Mouse (Mus musculus) embryonic facial prominence, embryonic 11.5 days (tissue): ENCODE measurements around the gene Obp2a. TPM values are rescaled to one million over a fixed set of nuclear protein-coding genes. Genes with fewer than 3 reads are reported as not detected.

ENCODE experiments used
- ATAC-seq: fragments of 200-750 bp; cut with Nextera tagmentation; replicated peaks from 2 replicates; pipeline ENCODE4 v1.8.0; 2017; ENCODE audit warnings: low read depth; ENCODE audit not compliant: insufficient number of reproducible peaks, low FRiP score, low TSS enrichment
- DNase-seq: peaks from one replicate; pipeline ENCODE4 v3.0.0-alpha.2; 2015; ENCODE audit warnings: low spot score
- H3K27ac ChIP-seq: fragments of 300-500 bp; sonication (generic); replicated peaks from 2 replicates; pipeline ENCODE4 v1.5.1; 2014; ENCODE audit warnings: mild to moderate bottlenecking, low read depth, low read length, control low read depth
- H3K27me3 ChIP-seq: fragments of 300-500 bp; sonication (generic); 2 replicates; pipeline ENCODE4 v1.6.1; 2014; ENCODE audit warnings: mild to moderate bottlenecking, low read length, moderate library complexity, mixed read lengths; ENCODE audit not compliant: control insufficient read depth, insufficient read depth
- H3K36me3 ChIP-seq: fragments of 300-500 bp; sonication (generic); replicated peaks from 2 replicates; pipeline ENCODE4 v1.6.1; 2014; ENCODE audit warnings: low read depth, mild to moderate bottlenecking, low read length, moderate library complexity, mixed read lengths; ENCODE audit not compliant: control insufficient read depth, insufficient read depth
- H3K4me1 ChIP-seq: fragments of 300-500 bp; sonication (generic); 2 replicates; pipeline ENCODE4 v1.6.1; 2014; ENCODE audit warnings: low read length, mixed read lengths; ENCODE audit not compliant: control insufficient read depth, insufficient read depth
- H3K4me2 ChIP-seq: fragments of 300-500 bp; sonication (generic); 2 replicates; pipeline ENCODE4 v1.6.1; 2014; ENCODE audit warnings: low read depth, mild to moderate bottlenecking, control low read depth, low read length, moderate library complexity
- H3K4me3 ChIP-seq: fragments of 300-500 bp; sonication (generic); 2 replicates; pipeline ENCODE4 v1.5.1; 2014; ENCODE audit warnings: low read depth, low read length, control low read depth
- H3K9ac ChIP-seq: fragments of 300-500 bp; sonication (generic); replicated peaks from 2 replicates; pipeline ENCODE4 v1.6.1; 2014; ENCODE audit warnings: mild to moderate bottlenecking, control low read depth, low read length
- H3K9me3 ChIP-seq: fragments of 300-500 bp; sonication (generic); replicated peaks from 2 replicates; pipeline ENCODE4 v1.6.1; 2016; ENCODE audit warnings: mild to moderate bottlenecking, low read length, inconsistent platforms, mixed read lengths; ENCODE audit not compliant: control insufficient read depth
- WGBS: fragments of 180-500 bp; shearing (Covaris S2); extraction: QIAGEN DNeasy Blood & Tissue Kit; methylation state at CpG from one replicate; pipeline ENCODE4 v1.1.7; 2014; 5-methylcytosine and 5-hydroxymethylcytosine counted together
- polyA plus RNA-seq: library from polyadenylated mRNA; unstranded; fragments of >200 nt; fragmentation: Nextera tagmentation; extraction: Ambion mirVana; gene quantifications from 2 replicates; pipeline ENCODE4 v1.2.1, GENCODE M21; 2014

Gene Obp2a
- polyA plus RNA-seq, 1 experiment from 2014 or later = not detected

GRCm38 (mm10) chr2:25663511-25663910, 36.3 kb upstream of the Obp2a start:
- WGBS = 59% methylated on average over 1 of the region's 1 CpGs
- H3K9me3 ChIP-seq = no peaks in the 10 kb centered on the region
- no peaks in the 10 kb centered on the region for H3K36me3 ChIP-seq
- no peak overlapping the region for H3K9ac ChIP-seq
- no peaks in the 10 kb centered on the region for H3K27me3 ChIP-seq
- H3K27ac ChIP-seq = no peak overlapping the region
- no peaks in the 10 kb centered on the region for H3K4me1 ChIP-seq
- no peak overlapping the region for H3K4me2 ChIP-seq
- peak; percentile 49 for DNase-seq
- no peak for ATAC-seq
- no peak overlapping the region for H3K4me3 ChIP-seq

- H3K27ac ChIP-seq = no peak overlapping the region
- H3K4me2 ChIP-seq = no peak overlapping the region
- H3K9ac ChIP-seq = no peak overlapping the region
- no peaks in the 10 kb centered on the region for H3K9me3 ChIP-seq
- DNase-seq = no peak
- H3K27me3 ChIP-seq = no peaks in the 10 kb centered on the region
- no peaks in the 10 kb centered on the region for H3K36me3 ChIP-seq
- no peak for ATAC-seq
- H3K4me1 ChIP-seq = no peaks in the 10 kb centered on the region
- WGBS = 69% methylated on average over 5 of the region's 5 CpGs
- no peak overlapping the region for H3K4me3 ChIP-seq
Observed at GRCm38 (mm10) chr2:25664125-25664524, 35.7 kb upstream of the Obp2a start.

DNA sequence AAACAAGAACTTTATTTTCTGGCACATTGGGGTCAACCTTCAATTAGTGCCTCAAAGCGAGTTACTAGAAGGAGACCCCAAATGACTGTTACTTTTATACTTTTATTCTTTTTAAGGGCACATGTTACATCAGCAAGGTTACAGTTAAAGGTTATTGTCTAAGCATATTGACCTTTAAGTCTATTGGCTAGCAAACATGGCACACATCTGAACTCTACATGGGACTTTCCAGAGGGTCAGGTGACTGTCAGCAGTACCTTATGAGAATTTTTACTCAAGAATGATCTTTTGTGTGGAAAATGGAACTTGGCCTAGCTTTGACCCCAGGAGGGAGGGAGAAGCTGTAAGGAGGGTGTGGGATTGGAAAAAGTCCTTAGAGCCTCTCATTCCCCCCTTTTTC, 33.3 kb upstream of the Obp2a start:
- Histone ChIP-seq H3K4me1 (no peaks in the 10 kb centered on the region), H3K9ac (no peak overlapping the region), H3K9me3 (no peaks in the 10 kb centered on the region), H3K27ac (no peak overlapping the region), H3K27me3 (no peaks in the 10 kb centered on the region), H3K36me3 (no peaks in the 10 kb centered on the region), H3K4me2 (no peak overlapping the region), H3K4me3 (no peak overlapping the region)
- DNase-seq (no peak), ATAC-seq (no peak)
- 60% methylated on average over 1 of the region's 1 CpGs for WGBS

DNA sequence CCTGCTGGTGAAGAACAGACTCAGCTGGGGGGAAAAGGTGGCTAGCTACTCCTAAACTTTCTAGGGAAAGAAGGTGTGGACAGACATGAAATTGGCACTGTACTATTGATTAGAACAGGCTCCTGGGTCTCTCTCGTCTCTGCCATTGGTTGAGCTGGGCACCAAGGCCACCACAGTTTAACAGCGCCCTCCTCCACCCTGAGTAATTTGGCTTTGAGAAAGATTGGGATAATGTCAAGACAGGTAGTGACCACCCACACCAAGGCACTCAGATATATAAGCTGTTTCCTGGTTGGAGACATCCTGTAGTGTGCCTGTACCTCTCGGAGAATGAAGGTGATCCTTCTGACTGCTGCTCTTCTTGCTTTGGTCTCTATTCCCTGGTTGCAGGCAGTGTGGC, 23.4 kb upstream of the Obp2a start, which contains the start of gene Lcn6:
Lcn6 (plus strand) TSS at position 301 of the 400 bp plus-strand sequence.
- WGBS = 91% methylated on average over 3 of the region's 3 CpGs
- no peak for DNase-seq
- no peak for ATAC-seq

DNA sequence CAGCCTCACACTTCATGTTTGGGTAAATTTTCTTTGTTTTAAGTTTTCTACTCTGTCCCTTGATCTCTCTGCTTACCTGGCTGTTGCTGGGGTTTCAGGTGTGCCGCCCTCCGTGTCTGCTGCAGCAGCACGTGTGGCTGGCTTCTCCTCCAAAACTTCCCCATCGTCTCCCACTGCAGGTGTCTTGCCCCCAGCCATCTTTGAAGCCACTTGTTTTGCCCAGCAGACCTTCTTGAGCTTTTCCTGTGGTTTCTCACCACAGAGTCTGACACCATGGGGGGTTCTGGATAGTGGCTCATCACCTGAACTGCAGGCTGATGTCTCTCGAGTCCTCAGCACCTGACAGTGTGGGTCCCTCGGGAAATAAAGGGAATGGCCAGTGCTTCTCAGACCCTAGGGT, 20.3 kb upstream of the Obp2a start:
- Histone ChIP-seq H3K4me2 (no peak overlapping the region), H3K36me3 (no peaks in the 10 kb centered on the region), H3K9me3 (no peaks in the 10 kb centered on the region), H3K4me1 (no peaks in the 10 kb centered on the region), H3K27ac (no peak overlapping the region), H3K4me3 (no peak overlapping the region), H3K27me3 (no peaks in the 10 kb centered on the region), H3K9ac (no peak overlapping the region)
- ATAC-seq (no peak), DNase-seq (no peak)
- WGBS = 87% methylated on average over 6 of the region's 6 CpGs

More for the DNA sequence above, 23.4 kb upstream of the Obp2a start, which contains the start of gene Lcn6:
- Histone ChIP-seq H3K4me2 (no peak within 1 kb of the TSS), H3K4me1 (no peaks in the 10 kb centered on the region), H3K27ac (no peak within 1 kb of the TSS), H3K4me3 (no peak within 1 kb of the TSS), H3K9ac (no peak within 1 kb of the TSS), H3K36me3 (no peaks in the 10 kb centered on the region), H3K9me3 (no peaks in the 10 kb centered on the region), H3K27me3 (no peaks in the 10 kb centered on the region)

DNA sequence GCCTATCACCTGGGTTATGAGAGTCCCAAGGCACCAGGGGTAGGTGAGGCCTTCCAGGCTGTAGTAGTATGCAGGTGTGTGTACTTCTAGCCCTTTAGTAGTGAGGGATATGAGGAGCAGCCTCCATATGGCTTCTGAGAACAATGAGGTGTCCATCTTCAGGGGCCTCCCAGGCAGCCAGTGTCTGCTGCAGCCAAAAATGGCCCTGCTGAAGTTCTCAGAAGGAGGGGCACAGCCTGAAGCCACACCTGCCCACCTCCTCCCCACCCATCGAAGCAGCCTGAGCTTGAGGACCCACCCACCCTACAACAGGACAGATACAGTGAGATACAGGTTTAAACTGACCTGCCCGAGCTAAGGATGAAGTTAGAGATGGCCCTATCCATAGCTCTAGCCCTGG, 17.4 kb upstream of the Obp2a start, which contains the start of gene Lcn10:
Lcn10 (plus strand) TSS at position 301 of the 400 bp plus-strand sequence.
- no peak for DNase-seq
- Histone ChIP-seq H3K4me1 (no peaks in the 10 kb centered on the region), H3K4me3 (no peak within 1 kb of the TSS), H3K9me3 (no peaks in the 10 kb centered on the region), H3K9ac (no peak within 1 kb of the TSS), H3K27me3 (no peaks in the 10 kb centered on the region), H3K36me3 (no peaks in the 10 kb centered on the region), H3K4me2 (no peak within 1 kb of the TSS), H3K27ac (no peak within 1 kb of the TSS)
- whole genome bisulfite sequencing = 65% methylated on average over 2 of the region's 2 CpGs
- no peak for ATAC-seq

- WGBS = 73% methylated on average over 4 of the region's 4 CpGs
- H3K4me2 ChIP-seq = no peak overlapping the region
- no peak for ATAC-seq
- no peak overlapping the region for H3K27ac ChIP-seq
- no peak overlapping the region for H3K4me3 ChIP-seq
- no peak overlapping the region for H3K9ac ChIP-seq
- no peaks in the 10 kb centered on the region for H3K9me3 ChIP-seq
- H3K36me3 ChIP-seq = no peaks in the 10 kb centered on the region
- H3K27me3 ChIP-seq = no peaks in the 10 kb centered on the region
- no peak for DNase-seq
- no peaks in the 10 kb centered on the region for H3K4me1 ChIP-seq
Observed at GRCm38 (mm10) chr2:25686941-25687340, 12.9 kb upstream of the Obp2a start.

DNA sequence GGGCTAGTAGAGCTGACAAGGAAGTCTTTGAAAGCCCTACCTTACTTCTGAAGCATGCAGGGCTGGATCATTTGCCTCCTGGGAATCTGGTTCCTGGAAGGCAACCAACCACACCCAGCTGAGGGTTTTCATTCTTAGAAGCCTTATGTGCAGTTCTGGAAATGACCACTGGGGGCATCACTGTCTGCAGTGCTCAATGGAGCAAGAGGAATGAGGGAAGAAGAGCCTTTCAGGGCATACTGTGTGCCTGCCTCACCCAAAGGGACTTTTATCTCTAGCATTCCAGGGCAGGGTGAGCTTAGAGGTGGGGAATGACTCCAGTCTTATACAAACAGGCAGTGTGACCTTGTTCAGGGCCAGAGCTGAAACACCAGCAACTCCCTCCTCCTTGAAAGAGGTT, 5.2 kb upstream of the Obp2a start:
- peak; percentile 76 for DNase-seq
- H3K4me1 ChIP-seq = no peaks in the 10 kb centered on the region
- no peak overlapping the region for H3K27ac ChIP-seq
- no peak overlapping the region for H3K9ac ChIP-seq
- ATAC-seq = no peak
- no peaks in the 10 kb centered on the region for H3K27me3 ChIP-seq
- no peaks in the 10 kb centered on the region for H3K9me3 ChIP-seq
- no peak overlapping the region for H3K4me3 ChIP-seq
- H3K4me2 ChIP-seq = no peak overlapping the region
- no peaks in the 10 kb centered on the region for H3K36me3 ChIP-seq
